Comparison of ENCODE assay signal across 8 mouse cellular contexts in the genomic region with DNA sequence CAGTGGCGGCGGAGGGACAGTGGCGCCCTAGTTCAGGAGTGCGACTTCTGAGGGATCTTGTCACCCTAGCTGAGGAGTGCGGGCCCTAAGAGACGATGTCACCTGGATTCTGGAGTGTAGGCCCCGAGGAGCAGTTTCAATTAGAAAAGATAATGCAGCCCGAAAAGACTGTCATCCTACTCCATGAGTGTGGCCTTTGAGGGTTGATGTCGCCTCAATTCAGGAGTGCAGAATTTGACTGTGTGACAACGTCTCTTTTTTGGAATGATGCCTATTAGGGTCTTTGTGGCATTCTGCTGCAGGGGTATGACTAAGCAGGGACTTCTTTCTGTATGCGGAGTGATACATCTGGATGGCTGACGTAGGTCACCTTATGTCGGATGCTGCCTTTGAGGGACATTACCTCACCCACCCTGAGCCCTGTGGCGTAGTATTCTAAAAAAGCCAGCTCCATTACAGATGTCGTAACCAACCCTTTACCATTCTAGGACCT. TPM values are rescaled to one million over a fixed set of nuclear protein-coding genes. Genes with fewer than 3 reads are reported as not detected.
A peak's percentile ranks its signal among the peaks of the same experiment; 100 is the strongest.
DNase-seq lines count a peak whose midpoint lies in the region; ATAC-seq and TF ChIP-seq lines count a peak whose summit lies in the region.

No protein-coding gene starts in this region.

- peak overlapping the region; percentile 60 for H3K4me2 ChIP-seq in forebrain, embryonic 15.5 days (replicated peaks)
- H3K4me2 ChIP-seq in intestine, embryonic 15.5 days (replicated peaks), result peak overlapping the region; percentile 70
- H3K4me2 ChIP-seq in liver, embryonic 13.5 days, result peak overlapping the region; percentile 86
- H3K4me2 ChIP-seq in neural tube, embryonic 11.5 days (ENCODE audit: low read depth), result peak overlapping the region; percentile 52

- H3K4me1 ChIP-seq in thymus, adult 2 months (replicated peaks; ENCODE audit: control insufficient read depth, insufficient read depth, low read length), result peaks cover 9% of the 10 kb centered on the region
- 0 out of 2 replicates have a peak, but pooled peaks cover 10% of the 10 kb centered on the region for H3K4me1 ChIP-seq in brown adipose tissue, adult 24 weeks (ENCODE audit: control insufficient read depth, insufficient read depth, insufficient read length, low read length)
- H3K4me1 ChIP-seq in forebrain, embryonic 15.5 days, result peaks cover 31% of the 10 kb centered on the region
- H3K4me1 ChIP-seq in intestine, embryonic 15.5 days (replicated peaks), result peaks cover 10% of the 10 kb centered on the region
- peaks cover 22% of the 10 kb centered on the region for H3K4me1 ChIP-seq in liver, embryonic 13.5 days (replicated peaks)
- peaks cover 7% of the 10 kb centered on the region; the same call in 1 of the 2 replicates for H3K4me1 ChIP-seq in neural tube, embryonic 11.5 days (ENCODE audit: control insufficient read depth, insufficient read depth, low read length)

- H3K4me3 ChIP-seq in thymus, adult 2 months (ENCODE audit: control insufficient read depth, insufficient read depth, low read length), result peak overlapping the region; percentile 93
- peak overlapping the region; percentile 88 for H3K4me3 ChIP-seq in brown adipose tissue, adult 24 weeks (ENCODE audit: insufficient read depth, low read depth, low read length)
- H3K4me3 ChIP-seq in forebrain, embryonic 15.5 days, result peak overlapping the region; percentile 92
- peak overlapping the region; percentile 82 for H3K4me3 ChIP-seq in intestine, embryonic 15.5 days (replicated peaks)
- peak overlapping the region; percentile 80 for H3K4me3 ChIP-seq in liver, embryonic 13.5 days (replicated peaks)
- peak overlapping the region; percentile 52 for H3K4me3 ChIP-seq in neural tube, embryonic 11.5 days (ENCODE audit: low read depth, low read length)

- peak overlapping the region; percentile 45 for H3K27ac ChIP-seq in thymus, adult 2 months (ENCODE audit: control insufficient read depth, insufficient read depth, low read length)
- H3K27ac ChIP-seq in brown adipose tissue, adult 24 weeks (replicated peaks; ENCODE audit: low read depth, low read length), result 0 out of 2 replicates have a peak overlapping the region, but pooled peaks have one; percentile 36
- peak overlapping the region; percentile 97 for H3K27ac ChIP-seq in forebrain, embryonic 15.5 days (replicated peaks)
- peak overlapping the region; percentile 93 for H3K27ac ChIP-seq in intestine, embryonic 15.5 days
- peak overlapping the region; percentile 98 for H3K27ac ChIP-seq in liver, embryonic 13.5 days
- H3K27ac ChIP-seq in neural tube, embryonic 11.5 days (ENCODE audit: low read depth, low read length), result peak overlapping the region; percentile 65

- TF ChIP-seq POLR2A in thymus, adult 2 months (IDR thresholded peaks at IDR 0.05; ENCODE audit: control insufficient read depth, extremely low read depth, insufficient read depth, low read length, poor library complexity), result no peak

- DNase-seq in thymus, adult 2 months, result peak; percentile 33
- no peak for DNase-seq in thymus, adult 18-20 months
- DNase-seq in liver, embryonic 13.5 days, result peak; percentile 62
- DNase-seq in neural tube, embryonic 11.5 days (ENCODE audit: low spot score), result peak; percentile 67

- H3K9ac ChIP-seq in forebrain, embryonic 15.5 days (replicated peaks), result peak overlapping the region; percentile 86
- H3K9ac ChIP-seq in intestine, embryonic 15.5 days, result peak overlapping the region; percentile 76
- peak overlapping the region; percentile 84 for H3K9ac ChIP-seq in liver, embryonic 13.5 days
- peak overlapping the region; percentile 64 for H3K9ac ChIP-seq in neural tube, embryonic 11.5 days (ENCODE audit: low read length)

- no peaks in the 10 kb centered on the region for H3K27me3 ChIP-seq in thymus, adult 2 months (ENCODE audit: control insufficient read depth, insufficient read depth, low read length)
- H3K27me3 ChIP-seq in forebrain, embryonic 15.5 days, result no peaks in the 10 kb centered on the region
- H3K27me3 ChIP-seq in intestine, embryonic 15.5 days (replicated peaks), result no peaks in the 10 kb centered on the region; the same call in 1 of the 2 replicates
- H3K27me3 ChIP-seq in liver, embryonic 13.5 days, result no peaks in the 10 kb centered on the region
- no peaks in the 10 kb centered on the region for H3K27me3 ChIP-seq in neural tube, embryonic 11.5 days (ENCODE audit: control insufficient read depth, insufficient read depth, low read length)

- H3K36me3 ChIP-seq in thymus, adult 2 months (ENCODE audit: control insufficient read depth, insufficient read depth, low read length), result peaks cover 21% of the 10 kb centered on the region
- peaks cover 33% of the 10 kb centered on the region for H3K36me3 ChIP-seq in forebrain, embryonic 15.5 days
- H3K36me3 ChIP-seq in intestine, embryonic 15.5 days, result peaks cover 18% of the 10 kb centered on the region; the same call in 1 of the 2 replicates
- H3K36me3 ChIP-seq in liver, embryonic 13.5 days, result peaks cover 35% of the 10 kb centered on the region
- H3K36me3 ChIP-seq in neural tube, embryonic 11.5 days (ENCODE audit: control insufficient read depth, insufficient read depth, low read length), result peaks cover 4% of the 10 kb centered on the region; the same call in 1 of the 2 replicates

- WGBS in thymus, adult 2 months, result 3% methylated on average over 15 of the region's 15 CpGs
- under 1% methylated on average over 15 of the region's 15 CpGs for WGBS in forebrain, embryonic 15.5 days
- WGBS in intestine, embryonic 15.5 days, result under 1% methylated on average over 15 of the region's 15 CpGs
- 2% methylated on average over 15 of the region's 15 CpGs for WGBS in liver, embryonic 13.5 days (ENCODE audit: insufficient replicate concordance)
- WGBS in neural tube, embryonic 11.5 days, result 2% methylated on average over 15 of the region's 15 CpGs

- no peaks in the 10 kb centered on the region for H3K9me3 ChIP-seq in forebrain, embryonic 15.5 days
- H3K9me3 ChIP-seq in intestine, embryonic 15.5 days, result no peaks in the 10 kb centered on the region
- H3K9me3 ChIP-seq in liver, embryonic 13.5 days (replicated peaks), result no peaks in the 10 kb centered on the region
- no peaks in the 10 kb centered on the region for H3K9me3 ChIP-seq in neural tube, embryonic 11.5 days (ENCODE audit: control insufficient read depth, low read length)

- ATAC-seq in forebrain, embryonic 15.5 days (replicated peaks), result peak; percentile 79
- ATAC-seq in intestine, embryonic 15.5 days, result peak; percentile 80
- peak; percentile 63 for ATAC-seq in liver, embryonic 13.5 days (ENCODE audit: low read depth)
- peak; percentile 79 for ATAC-seq in neural tube, embryonic 11.5 days (ENCODE audit: insufficient read depth, low FRiP score, low TSS enrichment)
- no peak for ATAC-seq in monocyte, adult 5-6 weeks (replicated peaks; ENCODE audit: insufficient number of reproducible peaks, low FRiP score, low TSS enrichment, poor library complexity, severe bottlenecking)

- TF ChIP-seq CTCF in thymus, adult 2 months (IDR thresholded peaks at IDR 0.05; ENCODE audit: borderline replicate concordance, control insufficient read depth, extremely low read depth, insufficient read depth, low read length, poor library complexity), result no peak

RNA-seq across cellular contexts. Expression of gene Zwint, which starts 0.4 kb away (rescaled TPM):
- polyA plus RNA-seq in thymus, adult 2 months (2012; rRNA removed), result 47.9 and 64.2 TPM in 2 replicates
- polyA plus RNA-seq in brown adipose tissue, adult 24 weeks (2012; ENCODE audit: insufficient read depth, insufficient read length, missing spikeins), result 74.3 and 112 TPM in 2 replicates
- 523 and 561 TPM in 2 replicates for polyA plus RNA-seq in forebrain, embryonic 15.5 days (2015; fragmentation: Nextera tagmentation; extraction: Ambion mirVana)
- polyA plus RNA-seq in intestine, embryonic 15.5 days (2015; fragmentation: Nextera tagmentation; extraction: Ambion mirVana), result 204 and 216 TPM in 2 replicates
- polyA plus RNA-seq in liver, embryonic 13.5 days (2015; fragmentation: Nextera tagmentation; extraction: Ambion mirVana), result 179 and 198 TPM in 2 replicates
- polyA plus RNA-seq in neural tube, embryonic 11.5 days (2014; fragmentation: Nextera tagmentation; extraction: Ambion mirVana), result 422 and 426 TPM in 2 replicates
- total RNA-seq in monocyte, adult 5-6 weeks (2017), result 75.7 to 102 TPM (median 99.6 TPM) in 3 replicates

Comparison
In these comparisons a context has a peak if more than half of its experiments do, and no peak if none do; other contexts are left out.
1. DNase-seq: peak in thymus, adult 2 months (single experiment), liver, embryonic 13.5 days (single experiment) and neural tube, embryonic 11.5 days (single experiment); none in thymus, adult 18-20 months (0 of 2).
2. H3K27ac ChIP-seq: peak in every context shown above with its lines; median percentile 98 in liver, embryonic 13.5 days; 97 in forebrain, embryonic 15.5 days; 93 in intestine, embryonic 15.5 days; 65 in neural tube, embryonic 11.5 days; 45 in thymus, adult 2 months; 36 in brown adipose tissue, adult 24 weeks.
3. Peak in every context shown above with its lines, with median percentiles within 50 percentile points of each other: H3K4me3 ChIP-seq, H3K4me2 ChIP-seq and H3K9ac ChIP-seq.